Mouse (Mus musculus): Measurements from ENCODE around the gene Tacstd2.

GRCm38 (mm10) chr6:67531822-67532162 lies 3.8 kb downstream of the Tacstd2 start:
- TF ChIP-seq POLR2A (IDR thresholded peaks at IDR 0.05; ENCODE audit: insufficient read depth, low read length) = no peak
- TF ChIP-seq CTCF (IDR thresholded peaks at IDR 0.05; ENCODE audit: low read depth, low read length) = no peak

All from ES-Bruce4 (cell line).